ENCODE assay signal across 13 mouse cellular contexts in the genomic region with DNA sequence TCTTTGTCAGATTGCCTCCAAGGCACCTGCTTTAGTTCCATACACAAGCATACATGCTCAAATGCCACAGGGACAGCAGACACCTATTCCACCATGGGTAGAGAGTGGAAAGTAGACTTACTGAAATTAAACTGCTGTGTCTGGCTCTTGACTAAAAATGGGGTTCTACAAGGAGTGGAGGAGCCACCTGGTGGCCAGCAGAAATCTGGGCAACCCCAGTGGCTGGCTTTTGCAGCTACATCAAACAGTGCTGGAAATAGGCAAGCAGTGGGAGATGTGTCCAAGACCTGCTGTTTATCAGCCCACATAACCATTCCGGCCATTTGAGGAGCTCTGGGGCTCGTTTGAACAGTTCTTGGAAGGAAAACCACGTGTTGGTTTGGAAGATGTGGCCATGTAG. TPM values are rescaled to one million over a fixed set of nuclear protein-coding genes. Genes with fewer than 3 reads are reported as not detected.
DNase-seq lines count a peak whose midpoint lies in the region; ATAC-seq and TF ChIP-seq lines count a peak whose summit lies in the region.
"Had no signal": no experiment of that assay in that cellular context is flagged by ENCODE, and none has a peak within 500 bp of the region (broad histone marks: within the 10 kb centered on the region; RNA-seq: fewer than 3 reads in every experiment).

No protein-coding gene starts in this region.

- no peak overlapping the region for H3K9ac ChIP-seq in kidney, embryonic 16.5 days (replicated peaks; ENCODE audit: low read length)
- H3K9ac ChIP-seq in stomach, postnatal 0 days (ENCODE audit: low read length), result no peak overlapping the region
- H3K9ac ChIP-seq: midbrain, embryonic 13.5 days; neural tube, embryonic 15.5 days had no signal

- H3K4me1 ChIP-seq in kidney, embryonic 16.5 days (ENCODE audit: insufficient read depth, low read length), result peaks cover 7% of the 10 kb centered on the region
- H3K4me1 ChIP-seq in stomach, postnatal 0 days (replicated peaks; ENCODE audit: control insufficient read depth, insufficient read depth), result 0 out of 2 replicates have a peak, but pooled peaks cover 2% of the 10 kb centered on the region

- H3K36me3 ChIP-seq in kidney, embryonic 16.5 days (ENCODE audit: insufficient read depth, low read length), result peaks cover 62% of the 10 kb centered on the region
- peaks cover 17% of the 10 kb centered on the region for H3K36me3 ChIP-seq in stomach, postnatal 0 days (ENCODE audit: control insufficient read depth, insufficient read depth, low read length)

- no peak overlapping the region for H3K27ac ChIP-seq in kidney, embryonic 16.5 days (ENCODE audit: low read length)
- no peak overlapping the region for H3K27ac ChIP-seq in stomach, postnatal 0 days (replicated peaks)
- H3K27ac ChIP-seq: midbrain, embryonic 13.5 days; neural tube, embryonic 15.5 days had no signal

- no peak for TF ChIP-seq EP300 in stomach, postnatal 0 days (optimal IDR thresholded peaks at IDR 0.05)

- peak; percentile 57 for TF ChIP-seq CTCF in stomach, postnatal 0 days (IDR thresholded peaks at IDR 0.05; ENCODE audit: low read depth)

- H3K27me3 ChIP-seq in kidney, embryonic 16.5 days (ENCODE audit: insufficient read depth, low read length), result no peaks in the 10 kb centered on the region
- H3K27me3 ChIP-seq in stomach, postnatal 0 days (ENCODE audit: control insufficient read depth, insufficient read depth, low read length), result no peaks in the 10 kb centered on the region
- H3K27me3 ChIP-seq: midbrain, embryonic 13.5 days; neural tube, embryonic 15.5 days had no signal

- 77% methylated on average over 3 of the region's 3 CpGs for WGBS in kidney, embryonic 16.5 days
- 80% methylated on average over 3 of the region's 3 CpGs for WGBS in stomach, postnatal 0 days

- no peak for ATAC-seq in kidney, embryonic 16.5 days (ENCODE audit: low FRiP score, low TSS enrichment)
- no peak for ATAC-seq in stomach, postnatal 0 days (ENCODE audit: low FRiP score, low TSS enrichment)
- ATAC-seq: midbrain, embryonic 13.5 days had no signal

- no peak overlapping the region for H3K4me2 ChIP-seq in kidney, embryonic 16.5 days (replicated peaks; ENCODE audit: low read depth, low read length)
- no peak overlapping the region for H3K4me2 ChIP-seq in stomach, postnatal 0 days (replicated peaks; ENCODE audit: low read depth)
- H3K4me2 ChIP-seq: midbrain, embryonic 13.5 days; neural tube, embryonic 15.5 days had no signal

- no peaks in the 10 kb centered on the region for H3K9me3 ChIP-seq in kidney, embryonic 16.5 days (ENCODE audit: low read length)
- no peaks in the 10 kb centered on the region for H3K9me3 ChIP-seq in stomach, postnatal 0 days (ENCODE audit: control insufficient read depth, low read length)
- H3K9me3 ChIP-seq: midbrain, embryonic 13.5 days; neural tube, embryonic 15.5 days had no signal

- peak; percentile 54 for DNase-seq in kidney, postnatal 10 days
- peak; percentile 40 for DNase-seq in testis, postnatal 10 days (ENCODE audit: low spot score)
- DNase-seq in testis, postnatal 14 days (ENCODE audit: low spot score), result no peak
- DNase-seq in adipocyte (ENCODE audit: low spot score), result peak; percentile 45
- no peak for DNase-seq in stomach, postnatal 0 days (ENCODE audit: low spot score)
- DNase-seq in c-Kit-positive CD71-positive TER-119-positive erythroid progenitor cells, embryonic 14.5 days (ENCODE audit: low spot score), result no peak
- DNase-seq: gastrocnemius, postnatal 25 days; heart, postnatal 4 days; thymus, postnatal 14 days had no signal

- no peak overlapping the region for H3K4me3 ChIP-seq in kidney, embryonic 16.5 days (ENCODE audit: low read length)
- no peak overlapping the region for H3K4me3 ChIP-seq in stomach, postnatal 0 days (ENCODE audit: low read depth, low read length)
- H3K4me3 ChIP-seq: midbrain, embryonic 13.5 days; neural tube, embryonic 15.5 days had no signal

RNA-seq across cellular contexts. Expression of gene Pes1, which starts 6.1 kb away (rescaled TPM):
- polyA plus RNA-seq in kidney, embryonic 16.5 days (2015; fragmentation: Nextera tagmentation; extraction: Ambion mirVana), result 88.0 and 88.8 TPM in 2 replicates
- 41.8 and 42.6 TPM in 2 replicates for polyA plus RNA-seq in stomach, postnatal 0 days (2015; fragmentation: Nextera tagmentation; extraction: Ambion mirVana)

RNA-seq across cellular contexts. Expression of gene 4930556J24Rik, which starts 6.7 kb away (rescaled TPM):
- 0.31 and 0.49 TPM in 2 replicates for polyA plus RNA-seq in kidney, embryonic 16.5 days (2015; fragmentation: Nextera tagmentation; extraction: Ambion mirVana)
- 0.08 TPM in 1 of 2 replicates, not detected in the other for polyA plus RNA-seq in stomach, postnatal 0 days (2015; fragmentation: Nextera tagmentation; extraction: Ambion mirVana)
- polyA plus RNA-seq: limb, embryonic 14.5 days; neural tube, embryonic 15.5 days had no signal

RNA-seq across cellular contexts. Expression of gene Gal3st1, which starts 13.6 kb away (rescaled TPM):
- polyA plus RNA-seq in kidney, embryonic 16.5 days (2015; fragmentation: Nextera tagmentation; extraction: Ambion mirVana), result 9.7 and 11.1 TPM in 2 replicates
- 43.4 and 52.0 TPM in 2 replicates for polyA plus RNA-seq in stomach, postnatal 0 days (2015; fragmentation: Nextera tagmentation; extraction: Ambion mirVana)

RNA-seq across cellular contexts. Expression of gene Tcn2, which starts 37.9 kb away (rescaled TPM):
- polyA plus RNA-seq in kidney, embryonic 16.5 days (2015; fragmentation: Nextera tagmentation; extraction: Ambion mirVana), result 152 and 173 TPM in 2 replicates
- 47.5 and 53.3 TPM in 2 replicates for polyA plus RNA-seq in stomach, postnatal 0 days (2015; fragmentation: Nextera tagmentation; extraction: Ambion mirVana)

RNA-seq across cellular contexts. Expression of gene Slc35e4, which starts 55.4 kb away (rescaled TPM):
- polyA plus RNA-seq in kidney, embryonic 16.5 days (2015; fragmentation: Nextera tagmentation; extraction: Ambion mirVana), result 5.0 and 6.1 TPM in 2 replicates
- 7.3 and 7.5 TPM in 2 replicates for polyA plus RNA-seq in stomach, postnatal 0 days (2015; fragmentation: Nextera tagmentation; extraction: Ambion mirVana)

Comparison
In these comparisons a context has a peak if more than half of its experiments do, and no peak if none do; other contexts are left out.
1. DNase-seq: peak in kidney, postnatal 10 days (single experiment), testis, postnatal 10 days (single experiment) and adipocyte (single experiment); none in testis, postnatal 14 days (single experiment), stomach, postnatal 0 days (single experiment) and c-Kit-positive CD71-positive TER-119-positive erythroid progenitor cells, embryonic 14.5 days (single experiment).